Mouse (Mus musculus) right cerebral cortex, postnatal 25 days (tissue): ENCODE measurements around the gene Sirt6.
A peak's percentile ranks its signal among the peaks of the same experiment; 100 is the strongest.

Experiments used
- DNase-seq: peaks from one replicate; pipeline ENCODE4 v3.0.0; 2022

The Sirt6 gene

GRCm38 (mm10) chr10:81592631-81593030 lies 35.0 kb downstream of the Sirt6 start:
- no peak for DNase-seq

- DNase-seq: no peak
Measured at GRCm38 (mm10) chr10:81591846-81592245, 35.8 kb downstream of the Sirt6 start.

GRCm38 (mm10) chr10:81588739-81589138 lies 38.9 kb downstream of the Sirt6 start:
- DNase-seq: no peak

- DNase-seq: no peak
Measured at GRCm38 (mm10) chr10:81583347-81583746, 44.2 kb downstream of the Sirt6 start.

GRCm38 (mm10) chr10:81580441-81581070 lies 47.0 kb downstream of the Sirt6 start:
- DNase-seq: no peak

- no peak for DNase-seq
Measured at GRCm38 (mm10) chr10:81579967-81580366, 47.6 kb downstream of the Sirt6 start.

- DNase-seq: no peak
Measured at GRCm38 (mm10) chr10:81575695-81576094, 51.9 kb downstream of the Sirt6 start.

- DNase-seq: peak; percentile 69
Measured at GRCm38 (mm10) chr10:81575208-81575631, 52.4 kb downstream of the Sirt6 start.

GRCm38 (mm10) chr10:81574081-81575056 lies 53.2 kb downstream of the Sirt6 start, which contains the start of gene Tle2:
Gene Tle2, plus strand, starts transcription at chr10:81574561.
- no peak for DNase-seq

GRCm38 (mm10) chr10:81572975-81573374 lies 54.6 kb downstream of the Sirt6 start:
- DNase-seq: no peak

- DNase-seq: no peak
Measured at GRCm38 (mm10) chr10:81572133-81572671, 55.4 kb downstream of the Sirt6 start.
